Mouse (Mus musculus): ENCODE measurements around the gene Cd209e. TPM values are rescaled to one million over a fixed set of nuclear protein-coding genes. Genes with fewer than 3 reads are reported as not detected.
"Not testable (repeated sequence)": the region's sequence is repeated elsewhere in the genome, so short reads cannot be mapped to it uniquely, and the experiment has no call there.

The Cd209e gene
- not detected in 2 replicates for polyA plus RNA-seq (2016; fragmentation: Nextera tagmentation; extraction: Ambion mirVana)

GRCm38 (mm10) chr8:3854209-3854608 lies at the start of gene Cd209e:
Gene Cd209e, minus strand, starts transcription at chr8:3854309.
- no peak within 1 kb of the TSS for H3K27ac ChIP-seq
- H3K36me3 ChIP-seq (replicated peaks), result no peaks in the 10 kb centered on the region
- H3K4me3 ChIP-seq, result no peak within 1 kb of the TSS
- DNase-seq (ENCODE audit: extremely low spot score, low spot score), result no peak
- no peaks in the 10 kb centered on the region for H3K27me3 ChIP-seq (ENCODE audit: poor library complexity, severe bottlenecking)
- no peaks in the 10 kb centered on the region for H3K4me1 ChIP-seq
- peaks cover 45% of the 10 kb centered on the region for H3K9me3 ChIP-seq
- WGBS, result 67% methylated on average over 2 of the region's 2 CpGs

- H3K9me3 ChIP-seq, result peaks cover 61% of the 10 kb centered on the region
- no peak within 1 kb of the TSS for H3K27ac ChIP-seq
- no peak for DNase-seq (ENCODE audit: extremely low spot score, low spot score)
- H3K27me3 ChIP-seq (ENCODE audit: poor library complexity, severe bottlenecking), result no peaks in the 10 kb centered on the region
- H3K36me3 ChIP-seq (replicated peaks), result no peaks in the 10 kb centered on the region
- H3K4me3 ChIP-seq, result no peak within 1 kb of the TSS
- H3K4me1 ChIP-seq, result no peaks in the 10 kb centered on the region
- 76% methylated on average over 4 of the region's 4 CpGs for WGBS
Observed at GRCm38 (mm10) chr8:3878455-3878854, 24.3 kb upstream of the Cd209e start, which contains the start of gene Cd209d. Gene Cd209d, minus strand, starts transcription at chr8:3878555.

DNA sequence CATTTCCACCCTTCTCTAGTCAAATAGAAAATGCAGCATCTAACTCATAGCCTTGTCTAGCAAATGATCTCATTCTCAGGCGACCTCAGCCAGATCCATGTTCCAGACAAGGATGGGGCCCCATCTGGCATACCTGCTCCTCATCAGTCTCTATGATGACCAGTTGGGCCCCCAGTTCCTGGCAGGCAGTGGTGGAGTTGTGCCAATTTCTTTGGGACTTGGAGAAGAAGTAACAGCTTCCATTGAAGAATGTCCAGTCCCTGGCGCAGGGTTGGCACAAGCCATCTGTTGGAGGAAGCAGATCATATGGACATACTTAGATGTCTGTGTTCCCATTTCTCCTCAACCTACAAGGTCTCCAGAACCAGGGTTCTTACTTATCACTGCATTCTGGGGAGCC lies 22.0 kb upstream of the Cd209e start:
- Histone ChIP-seq H3K4me1 (no peaks in the 10 kb centered on the region), H3K36me3 (replicated peaks) (no peaks in the 10 kb centered on the region), H3K27me3 (ENCODE audit: poor library complexity, severe bottlenecking) (no peaks in the 10 kb centered on the region), H3K27ac (no peak overlapping the region), H3K9me3 (peaks cover 81% of the 10 kb centered on the region), H3K4me3 (no peak overlapping the region)
- DNase-seq (ENCODE audit: extremely low spot score, low spot score), result no peak
- WGBS, result 81% methylated on average over 2 of the region's 2 CpGs

GRCm38 (mm10) chr8:3862736-3863135 lies 8.6 kb upstream of the Cd209e start:
- not testable (repeated sequence) for DNase-seq (ENCODE audit: extremely low spot score, low spot score); H3K27ac ChIP-seq; H3K4me3 ChIP-seq; H3K27me3 ChIP-seq (ENCODE audit: poor library complexity, severe bottlenecking); H3K36me3 ChIP-seq (replicated peaks); H3K4me1 ChIP-seq
- peaks cover 54% of the 10 kb centered on the region for H3K9me3 ChIP-seq

- no peak for DNase-seq (ENCODE audit: extremely low spot score, low spot score)
- H3K9me3 ChIP-seq, result peaks cover 57% of the 10 kb centered on the region
- H3K36me3 ChIP-seq (replicated peaks), result no peaks in the 10 kb centered on the region
- no peaks in the 10 kb centered on the region for H3K4me1 ChIP-seq
- 88% methylated on average over 14 of the region's 14 CpGs for WGBS
- H3K27me3 ChIP-seq (ENCODE audit: poor library complexity, severe bottlenecking), result no peaks in the 10 kb centered on the region
- H3K27ac ChIP-seq, result no peak overlapping the region
- no peak overlapping the region for H3K4me3 ChIP-seq
Observed at GRCm38 (mm10) chr8:3803091-3803490, 51.0 kb downstream of the Cd209e start.

Other genes with a start within 250 kb of the Cd209e start
- gene Xab2, start 233.0 kb downstream of the Cd209e start, polyA plus RNA-seq (2016; fragmentation: Nextera tagmentation; extraction: Ambion mirVana), result 76.9 and 79.5 TPM in 2 replicates
- 83.0 and 92.6 TPM in 2 replicates for gene Pet100, start 232.8 kb downstream of the Cd209e start, polyA plus RNA-seq (2016; fragmentation: Nextera tagmentation; extraction: Ambion mirVana)
- gene Pcp2, start 228.8 kb downstream of the Cd209e start, polyA plus RNA-seq (2016; fragmentation: Nextera tagmentation; extraction: Ambion mirVana), result 0.32 and 0.85 TPM in 2 replicates
- gene Stxbp2, start 223.4 kb downstream of the Cd209e start, polyA plus RNA-seq (2016; fragmentation: Nextera tagmentation; extraction: Ambion mirVana), result 35.8 and 38.1 TPM in 2 replicates
- gene Retn, start 198.5 kb downstream of the Cd209e start, polyA plus RNA-seq (2016; fragmentation: Nextera tagmentation; extraction: Ambion mirVana), result 0.30 and 0.31 TPM in 2 replicates
- 0.09 and 0.20 TPM in 2 replicates for gene Mcemp1, start 188.6 kb downstream of the Cd209e start, polyA plus RNA-seq (2016; fragmentation: Nextera tagmentation; extraction: Ambion mirVana)
- gene Fcor, start 181.9 kb downstream of the Cd209e start, polyA plus RNA-seq (2016; fragmentation: Nextera tagmentation; extraction: Ambion mirVana), result 11.2 and 12.1 TPM in 2 replicates
- 43.3 and 47.5 TPM in 2 replicates for gene Trappc5, start 178.0 kb downstream of the Cd209e start, polyA plus RNA-seq (2016; fragmentation: Nextera tagmentation; extraction: Ambion mirVana)
- gene Fcer2a, start 160.1 kb downstream of the Cd209e start, polyA plus RNA-seq (2016; fragmentation: Nextera tagmentation; extraction: Ambion mirVana), result 0.22 and 0.38 TPM in 2 replicates
- gene Clec4g, start 133.7 kb downstream of the Cd209e start, polyA plus RNA-seq (2016; fragmentation: Nextera tagmentation; extraction: Ambion mirVana), result not detected in 2 replicates
- gene Cd209a, start 105.3 kb downstream of the Cd209e start, polyA plus RNA-seq (2016; fragmentation: Nextera tagmentation; extraction: Ambion mirVana), result not detected in 2 replicates
- not detected in 2 replicates for gene Cd209d, start 24.2 kb upstream of the Cd209e start, polyA plus RNA-seq (2016; fragmentation: Nextera tagmentation; extraction: Ambion mirVana)
- gene Cd209b, start 72.5 kb upstream of the Cd209e start, polyA plus RNA-seq (2016; fragmentation: Nextera tagmentation; extraction: Ambion mirVana), result not detected in 2 replicates
- gene Cd209c, start 100.4 kb upstream of the Cd209e start, polyA plus RNA-seq (2016; fragmentation: Nextera tagmentation; extraction: Ambion mirVana), result 0.41 and 0.42 TPM in 2 replicates

Data from forebrain, embryonic 10.5 days (tissue).